Mouse (Mus musculus): ENCODE data around the gene Tnk1.
A peak's percentile ranks its signal among the peaks of the same experiment; 100 is the strongest.

Tnk1 gene

DNA sequence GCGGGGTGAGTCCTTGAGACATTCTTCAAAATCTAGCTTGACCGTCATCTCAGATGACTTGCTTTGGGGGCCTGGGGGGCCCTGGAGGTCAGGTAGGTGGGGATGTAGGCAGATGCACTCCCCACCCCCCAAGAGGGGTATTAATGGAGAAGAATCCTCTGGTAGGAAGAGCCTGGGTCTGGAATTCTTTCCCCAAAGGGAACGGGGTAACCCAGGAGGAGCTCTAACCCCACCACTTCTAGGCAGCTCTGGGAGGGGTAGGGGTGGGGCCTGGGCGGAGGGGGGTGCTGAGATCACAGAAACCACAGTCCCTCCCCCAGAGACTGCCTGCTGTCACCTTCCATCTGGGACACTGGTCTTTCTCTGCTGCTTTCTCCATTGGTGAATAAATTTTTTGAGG, 36.8 kb upstream of the Tnk1 start, which contains the start of gene Acap1:
Gene Acap1 (minus strand): TSS at position 249 of the 400 bp plus-strand sequence.
- Histone ChIP-seq H3K4me3 (replicated peaks; ENCODE audit: low read length) (peak within 1 kb of the TSS; percentile 60), H3K4me1 (replicated peaks; ENCODE audit: low read depth, low read length) (peaks cover 64% of the 10 kb centered on the region), H3K36me3 (ENCODE audit: insufficient read depth, low read length) (no peaks in the 10 kb centered on the region; the same call in 1 of the 2 replicates), H3K9me3 (ENCODE audit: low read length) (no peaks in the 10 kb centered on the region), H3K27me3 (ENCODE audit: insufficient read depth, low read length) (peaks cover 8% of the 10 kb centered on the region; the same call in 1 of the 2 replicates)
- TF ChIP-seq CTCF (conservative IDR thresholded peaks at IDR 0.05; ENCODE audit: low read length) (no peak), NANOG (IDR thresholded peaks at IDR 0.05; ENCODE audit: borderline replicate concordance, low read length) (no peak), POU5F1 (IDR thresholded peaks at IDR 0.05; ENCODE audit: borderline replicate concordance, low read length) (no peak)

DNA sequence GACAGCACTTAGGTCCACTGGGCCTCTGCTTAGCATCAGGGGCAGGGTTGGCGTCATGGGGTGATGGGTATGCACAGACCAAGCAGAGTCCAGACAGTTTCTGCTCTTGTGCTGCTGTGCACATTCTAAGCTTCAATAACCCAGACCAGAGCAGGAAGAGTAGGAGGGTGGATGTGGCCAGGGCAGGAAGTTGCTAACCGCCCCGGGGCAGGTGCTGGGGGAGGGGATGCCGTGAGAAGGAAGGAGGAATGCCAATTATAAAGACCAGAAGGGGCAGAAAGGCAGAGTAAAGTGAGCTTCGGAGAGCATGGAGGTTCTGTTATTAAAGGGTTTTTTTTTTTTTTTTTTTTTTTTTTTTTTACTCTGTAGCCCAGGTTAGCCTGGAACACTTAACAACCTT, 36.1 kb upstream of the Tnk1 start:
- H3K4me1 ChIP-seq (replicated peaks; ENCODE audit: low read depth, low read length), result peaks cover 64% of the 10 kb centered on the region
- no peaks in the 10 kb centered on the region; the same call in 1 of the 2 replicates for H3K36me3 ChIP-seq (ENCODE audit: insufficient read depth, low read length)
- peaks cover 8% of the 10 kb centered on the region; the same call in 1 of the 2 replicates for H3K27me3 ChIP-seq (ENCODE audit: insufficient read depth, low read length)
- H3K4me3 ChIP-seq (replicated peaks; ENCODE audit: low read length), result peak overlapping the region; percentile 60
- TF ChIP-seq NANOG (IDR thresholded peaks at IDR 0.05; ENCODE audit: borderline replicate concordance, low read length), result no peak
- TF ChIP-seq CTCF (conservative IDR thresholded peaks at IDR 0.05; ENCODE audit: low read length), result no peak
- TF ChIP-seq POU5F1 (IDR thresholded peaks at IDR 0.05; ENCODE audit: borderline replicate concordance, low read length), result no peak
- H3K9me3 ChIP-seq (ENCODE audit: low read length), result no peaks in the 10 kb centered on the region

DNA sequence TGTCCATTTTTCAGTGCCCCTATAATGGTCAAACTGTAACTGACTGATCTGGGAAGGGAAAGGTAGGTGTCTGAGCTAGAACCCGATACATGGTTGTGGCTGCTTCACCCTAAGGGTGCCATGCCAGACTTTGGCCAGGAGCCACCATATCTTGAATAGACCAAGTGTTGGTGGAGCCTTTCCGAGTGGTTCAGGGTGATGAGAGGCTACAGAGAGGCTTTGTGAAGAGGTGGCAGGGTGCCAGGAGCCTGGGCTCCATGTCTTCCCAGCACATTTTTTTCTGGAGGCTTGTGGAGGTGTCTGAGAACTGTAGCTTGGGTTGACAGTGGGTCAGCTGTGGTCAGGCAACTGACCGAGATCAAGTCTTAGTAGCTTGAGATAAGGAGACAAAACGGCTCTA, 33.0 kb upstream of the Tnk1 start:
- TF ChIP-seq POU5F1 (IDR thresholded peaks at IDR 0.05; ENCODE audit: borderline replicate concordance, low read length) (no peak), NANOG (IDR thresholded peaks at IDR 0.05; ENCODE audit: borderline replicate concordance, low read length) (no peak), CTCF (conservative IDR thresholded peaks at IDR 0.05; ENCODE audit: low read length) (no peak)
- Histone ChIP-seq H3K36me3 (ENCODE audit: insufficient read depth, low read length) (peaks cover 15% of the 10 kb centered on the region), H3K4me1 (replicated peaks; ENCODE audit: low read depth, low read length) (peaks cover 53% of the 10 kb centered on the region), H3K9me3 (ENCODE audit: low read length) (no peaks in the 10 kb centered on the region), H3K27me3 (ENCODE audit: insufficient read depth, low read length) (no peaks in the 10 kb centered on the region), H3K4me3 (replicated peaks; ENCODE audit: low read length) (peak overlapping the region; percentile 32; the same call in 1 of the 2 replicates)

DNA sequence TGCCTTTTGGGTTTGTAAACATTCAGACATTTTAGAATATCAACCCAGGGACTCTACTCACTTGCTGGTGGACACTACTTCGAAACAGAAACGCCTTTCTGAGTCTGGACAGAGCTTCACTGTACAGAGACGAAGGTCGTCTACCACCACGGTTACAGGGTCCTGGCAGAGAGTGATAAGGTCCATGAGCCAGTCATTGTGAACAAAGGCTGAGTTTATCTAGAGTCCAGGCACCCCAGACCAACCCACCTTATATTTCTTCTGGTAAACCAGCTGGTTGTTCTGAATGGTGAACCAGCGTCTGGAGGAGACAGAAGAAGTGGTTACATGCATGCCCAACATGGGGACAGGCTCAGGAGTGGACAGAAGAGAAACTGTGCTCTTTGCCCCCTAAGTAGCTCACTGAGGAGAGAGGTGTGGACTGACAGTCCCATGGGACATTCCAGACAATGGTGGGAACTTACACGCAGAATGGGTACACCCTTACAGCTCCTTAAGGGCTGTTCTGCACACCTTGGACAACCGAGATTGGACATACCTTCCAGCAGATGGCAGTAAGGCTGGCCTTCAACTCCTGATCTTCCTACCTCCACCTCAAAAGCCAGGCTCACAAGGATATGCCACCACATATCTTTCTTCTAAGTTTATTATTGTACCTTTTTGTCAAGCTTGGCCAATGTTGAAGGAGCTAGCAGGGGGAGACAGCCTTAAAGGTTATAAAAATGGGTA, 28.5 kb upstream of the Tnk1 start:
- TF ChIP-seq POU5F1 (IDR thresholded peaks at IDR 0.05; ENCODE audit: borderline replicate concordance, low read length), result no peak
- TF ChIP-seq CTCF (conservative IDR thresholded peaks at IDR 0.05; ENCODE audit: low read length), result peak; percentile 34
- no peak for TF ChIP-seq NANOG (IDR thresholded peaks at IDR 0.05; ENCODE audit: borderline replicate concordance, low read length)
- peaks cover 36% of the 10 kb centered on the region for H3K36me3 ChIP-seq (ENCODE audit: insufficient read depth, low read length)
- no peak overlapping the region for H3K4me3 ChIP-seq (replicated peaks; ENCODE audit: low read length)
- H3K27me3 ChIP-seq (ENCODE audit: insufficient read depth, low read length), result peaks cover 6% of the 10 kb centered on the region
- H3K4me1 ChIP-seq (replicated peaks; ENCODE audit: low read depth, low read length), result peaks cover 46% of the 10 kb centered on the region
- H3K9me3 ChIP-seq (ENCODE audit: low read length), result no peaks in the 10 kb centered on the region

DNA sequence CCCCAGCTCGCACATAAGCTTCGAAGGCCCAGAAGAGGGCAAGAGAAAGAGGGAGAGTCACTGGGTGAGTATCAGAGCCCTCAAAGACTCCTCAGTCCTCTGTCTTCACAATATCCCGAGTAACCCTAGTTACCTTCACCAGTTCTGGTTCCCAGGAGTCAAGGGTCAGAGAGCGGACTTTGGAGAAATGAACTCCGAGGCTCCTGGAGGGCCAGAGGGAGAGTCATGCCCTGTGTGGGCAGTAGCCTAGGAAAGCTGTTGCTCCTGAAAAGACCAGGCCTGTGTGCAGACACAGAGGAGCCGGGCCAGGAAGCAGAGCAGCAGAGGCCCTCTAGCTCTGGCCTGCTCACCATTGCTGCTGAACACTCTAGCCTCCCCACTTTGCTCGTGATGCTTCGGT, 26.1 kb upstream of the Tnk1 start:
- Histone ChIP-seq H3K27me3 (ENCODE audit: insufficient read depth, low read length) (peaks cover 29% of the 10 kb centered on the region), H3K9me3 (ENCODE audit: low read length) (no peaks in the 10 kb centered on the region), H3K36me3 (ENCODE audit: insufficient read depth, low read length) (peaks cover 36% of the 10 kb centered on the region), H3K4me1 (replicated peaks; ENCODE audit: low read depth, low read length) (peaks cover 50% of the 10 kb centered on the region), H3K4me3 (replicated peaks; ENCODE audit: low read length) (no peak overlapping the region)
- no peak for TF ChIP-seq NANOG (IDR thresholded peaks at IDR 0.05; ENCODE audit: borderline replicate concordance, low read length)
- no peak for TF ChIP-seq CTCF (conservative IDR thresholded peaks at IDR 0.05; ENCODE audit: low read length)
- no peak for TF ChIP-seq POU5F1 (IDR thresholded peaks at IDR 0.05; ENCODE audit: borderline replicate concordance, low read length)

GRCm38 (mm10) chr11:69884240-69884639, 25.7 kb upstream of the Tnk1 start:
- H3K9me3 ChIP-seq (ENCODE audit: low read length), result no peaks in the 10 kb centered on the region
- H3K4me3 ChIP-seq (replicated peaks; ENCODE audit: low read length), result no peak overlapping the region
- no peak for TF ChIP-seq CTCF (conservative IDR thresholded peaks at IDR 0.05; ENCODE audit: low read length)
- TF ChIP-seq POU5F1 (IDR thresholded peaks at IDR 0.05; ENCODE audit: borderline replicate concordance, low read length), result no peak
- TF ChIP-seq NANOG (IDR thresholded peaks at IDR 0.05; ENCODE audit: borderline replicate concordance, low read length), result no peak
- H3K27me3 ChIP-seq (ENCODE audit: insufficient read depth, low read length), result peaks cover 33% of the 10 kb centered on the region
- peaks cover 32% of the 10 kb centered on the region for H3K36me3 ChIP-seq (ENCODE audit: insufficient read depth, low read length)
- peaks cover 51% of the 10 kb centered on the region for H3K4me1 ChIP-seq (replicated peaks; ENCODE audit: low read depth, low read length)

GRCm38 (mm10) chr11:69883527-69884151, 25.1 kb upstream of the Tnk1 start:
- Histone ChIP-seq H3K4me1 (replicated peaks; ENCODE audit: low read depth, low read length) (peaks cover 57% of the 10 kb centered on the region), H3K36me3 (ENCODE audit: insufficient read depth, low read length) (peaks cover 29% of the 10 kb centered on the region), H3K4me3 (replicated peaks; ENCODE audit: low read length) (no peak overlapping the region), H3K27me3 (ENCODE audit: insufficient read depth, low read length) (peaks cover 39% of the 10 kb centered on the region), H3K9me3 (ENCODE audit: low read length) (no peaks in the 10 kb centered on the region)
- TF ChIP-seq CTCF (conservative IDR thresholded peaks at IDR 0.05; ENCODE audit: low read length), result no peak
- no peak for TF ChIP-seq POU5F1 (IDR thresholded peaks at IDR 0.05; ENCODE audit: borderline replicate concordance, low read length)
- TF ChIP-seq NANOG (IDR thresholded peaks at IDR 0.05; ENCODE audit: borderline replicate concordance, low read length), result no peak

DNA sequence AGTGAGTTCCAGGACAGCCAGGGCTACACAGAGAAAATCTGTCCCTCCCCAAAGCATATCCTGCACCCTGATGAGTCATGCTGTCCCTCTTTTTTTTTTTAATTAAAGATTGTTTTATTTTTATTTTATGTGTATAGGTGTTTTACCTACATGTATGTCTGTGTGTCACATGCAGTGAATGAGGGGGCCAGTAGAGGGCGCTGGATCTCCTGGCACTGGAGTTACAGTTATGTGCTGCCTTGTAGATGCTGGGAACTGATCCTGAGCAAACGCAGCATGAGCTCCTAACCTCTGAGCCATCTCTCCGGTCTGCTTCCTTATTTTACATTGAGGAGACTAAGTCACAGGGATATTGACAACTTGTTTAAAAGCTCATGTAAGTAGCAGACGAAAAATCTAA, 24.5 kb upstream of the Tnk1 start:
- H3K4me3 ChIP-seq (replicated peaks; ENCODE audit: low read length), result no peak overlapping the region
- H3K9me3 ChIP-seq (ENCODE audit: low read length), result no peaks in the 10 kb centered on the region
- peaks cover 40% of the 10 kb centered on the region for H3K27me3 ChIP-seq (ENCODE audit: insufficient read depth, low read length)
- H3K4me1 ChIP-seq (replicated peaks; ENCODE audit: low read depth, low read length), result peaks cover 62% of the 10 kb centered on the region
- peaks cover 27% of the 10 kb centered on the region for H3K36me3 ChIP-seq (ENCODE audit: insufficient read depth, low read length)
- TF ChIP-seq CTCF (conservative IDR thresholded peaks at IDR 0.05; ENCODE audit: low read length), result peak; percentile 84
- TF ChIP-seq POU5F1 (IDR thresholded peaks at IDR 0.05; ENCODE audit: borderline replicate concordance, low read length), result no peak
